In the genomic region with DNA sequence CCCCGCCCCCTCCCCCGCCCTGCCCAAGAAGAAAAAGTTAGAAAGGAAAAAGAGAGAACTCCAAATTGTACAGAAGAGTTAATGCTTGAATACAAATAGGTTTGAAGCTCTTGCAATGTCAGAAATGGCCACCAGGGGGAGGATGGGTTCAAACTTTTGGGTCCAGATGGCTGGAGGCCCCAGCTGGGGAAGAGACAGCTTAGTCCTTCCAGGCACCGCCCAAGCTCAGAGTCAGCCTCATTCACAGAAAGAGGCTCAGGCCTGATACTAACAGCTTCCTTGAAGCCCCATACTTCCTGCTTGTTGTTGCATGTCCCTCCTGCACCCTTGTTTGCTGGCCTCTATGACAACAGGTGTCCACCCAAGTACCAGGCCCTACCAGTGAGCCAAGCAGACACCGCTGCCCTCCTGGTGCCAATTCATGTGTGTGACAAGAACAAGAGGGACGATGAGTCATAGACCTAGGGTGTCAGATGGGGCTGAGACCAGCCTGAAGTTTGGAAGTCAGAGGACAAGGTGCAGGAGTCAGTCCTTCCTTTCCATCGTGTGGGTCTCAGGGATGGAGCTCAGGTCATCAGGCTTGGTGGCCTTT, we compare ENCODE assay signal across 8 mouse cellular contexts. TPM values are rescaled to one million over a fixed set of nuclear protein-coding genes. Genes with fewer than 3 reads are reported as not detected.
A peak's percentile ranks its signal among the peaks of the same experiment; 100 is the strongest.
DNase-seq lines count a peak whose midpoint lies in the region; ATAC-seq and TF ChIP-seq lines count a peak whose summit lies in the region.

No protein-coding gene starts in this region.

- H3K4me3 ChIP-seq in ES-Bruce4 (ENCODE audit: low read depth, low read length), result no peak overlapping the region
- H3K4me3 ChIP-seq in forebrain, embryonic 13.5 days, result no peak overlapping the region
- H3K4me3 ChIP-seq in liver, postnatal 0 days (ENCODE audit: low read depth, low read length), result no peak overlapping the region
- no peak overlapping the region for H3K4me3 ChIP-seq in neural tube, embryonic 15.5 days (replicated peaks)

- ATAC-seq in forebrain, embryonic 13.5 days, result peak; percentile 78
- peak; percentile 74 for ATAC-seq in liver, postnatal 0 days
- ATAC-seq in neural tube, embryonic 15.5 days (ENCODE audit: low FRiP score), result peak; percentile 63; the same call in 1 of the 2 replicates

- H3K27me3 ChIP-seq in ES-Bruce4 (ENCODE audit: control insufficient read depth, insufficient read depth, low read length, poor library complexity, severe bottlenecking), result no peaks in the 10 kb centered on the region
- H3K27me3 ChIP-seq in forebrain, embryonic 13.5 days, result no peaks in the 10 kb centered on the region
- no peaks in the 10 kb centered on the region for H3K27me3 ChIP-seq in liver, postnatal 0 days (ENCODE audit: insufficient read depth, low read length)
- no peaks in the 10 kb centered on the region for H3K27me3 ChIP-seq in neural tube, embryonic 15.5 days (replicated peaks)

- TF ChIP-seq POLR2A in ES-Bruce4 (IDR thresholded peaks at IDR 0.05; ENCODE audit: insufficient read depth, low read length), result no peak

- peak; percentile 73 for TF ChIP-seq CTCF in ES-Bruce4 (IDR thresholded peaks at IDR 0.05; ENCODE audit: low read depth, low read length)
- TF ChIP-seq CTCF in liver, postnatal 0 days (IDR thresholded peaks at IDR 0.05; ENCODE audit: low read depth), result peak; percentile 89

- intact Hi-C loops in heart, postnatal 25 days (cut with DNase I), result loop anchor here (1.0 to 5.0 kb wide), 3 partner anchors 87 to 259 kb away; no protein-coding TSS in a partner anchor

- H3K9ac ChIP-seq in ES-Bruce4 (ENCODE audit: low read depth, poor library complexity, severe bottlenecking), result no peak overlapping the region
- H3K9ac ChIP-seq in forebrain, embryonic 13.5 days, result 0 out of 2 replicates have a peak overlapping the region, but pooled peaks have one; percentile 8
- H3K9ac ChIP-seq in liver, postnatal 0 days (replicated peaks), result no peak overlapping the region
- H3K9ac ChIP-seq in neural tube, embryonic 15.5 days (replicated peaks), result no peak overlapping the region

- H3K4me1 ChIP-seq in ES-Bruce4 (ENCODE audit: control insufficient read depth, insufficient read depth, low read length), result peaks cover 7% of the 10 kb centered on the region
- H3K4me1 ChIP-seq in forebrain, embryonic 13.5 days, result peaks cover 8% of the 10 kb centered on the region
- peaks cover 10% of the 10 kb centered on the region for H3K4me1 ChIP-seq in liver, postnatal 0 days (ENCODE audit: insufficient read depth)
- peaks cover 7% of the 10 kb centered on the region for H3K4me1 ChIP-seq in neural tube, embryonic 15.5 days

- peak; percentile 93 for DNase-seq in c-Kit-positive CD71-positive TER-119-positive erythroid progenitor cells, embryonic 14.5 days (ENCODE audit: low spot score)
- peak; percentile 69 for DNase-seq in heart, postnatal 25 days (ENCODE audit: low spot score)
- peak; percentile 95 for DNase-seq in layer of hippocampus, adult 11-12 months (ENCODE audit: low spot score)
- DNase-seq in liver, postnatal 0 days, result peak; percentile 90
- peak; percentile 95 for DNase-seq in testis, postnatal 10 days (ENCODE audit: low spot score)

- no peaks in the 10 kb centered on the region for H3K36me3 ChIP-seq in ES-Bruce4 (ENCODE audit: control insufficient read depth, insufficient read depth, low read length, poor library complexity, severe bottlenecking)
- H3K36me3 ChIP-seq in forebrain, embryonic 13.5 days (ENCODE audit: poor library complexity, severe bottlenecking), result peaks cover 61% of the 10 kb centered on the region
- H3K36me3 ChIP-seq in liver, postnatal 0 days (replicated peaks; ENCODE audit: insufficient read depth, low read length), result peaks cover 12% of the 10 kb centered on the region
- H3K36me3 ChIP-seq in neural tube, embryonic 15.5 days, result peaks cover 39% of the 10 kb centered on the region

- no peak overlapping the region for H3K4me2 ChIP-seq in forebrain, embryonic 13.5 days
- H3K4me2 ChIP-seq in liver, postnatal 0 days (ENCODE audit: low read depth, low read length), result no peak overlapping the region; the same call in 1 of the 2 replicates
- no peak overlapping the region for H3K4me2 ChIP-seq in neural tube, embryonic 15.5 days

- no peak overlapping the region for H3K27ac ChIP-seq in ES-Bruce4 (ENCODE audit: insufficient read depth, low read length)
- peak overlapping the region; percentile 65 for H3K27ac ChIP-seq in forebrain, embryonic 13.5 days
- H3K27ac ChIP-seq in liver, postnatal 0 days (ENCODE audit: low read depth), result peak overlapping the region; percentile 62
- H3K27ac ChIP-seq in neural tube, embryonic 15.5 days (replicated peaks), result peak overlapping the region; percentile 54; the same call in 1 of the 2 replicates

- no peak for TF ChIP-seq EP300 in ES-Bruce4 (IDR thresholded peaks at IDR 0.05; ENCODE audit: insufficient read depth, low read depth, low read length)
- no peak for TF ChIP-seq EP300 in liver, postnatal 0 days (IDR thresholded peaks at IDR 0.05; ENCODE audit: low read depth)

- no peaks in the 10 kb centered on the region for H3K9me3 ChIP-seq in ES-Bruce4 (replicated peaks; ENCODE audit: control insufficient read depth, insufficient read depth, low read length, poor library complexity, severe bottlenecking)
- no peaks in the 10 kb centered on the region for H3K9me3 ChIP-seq in forebrain, embryonic 13.5 days (replicated peaks)
- H3K9me3 ChIP-seq in liver, postnatal 0 days (ENCODE audit: low read length), result no peaks in the 10 kb centered on the region
- no peaks in the 10 kb centered on the region for H3K9me3 ChIP-seq in neural tube, embryonic 15.5 days (replicated peaks)

- 45% methylated on average over 6 of the region's 6 CpGs for WGBS in forebrain, embryonic 13.5 days
- 44% methylated on average over 6 of the region's 6 CpGs for WGBS in liver, postnatal 0 days (ENCODE audit: insufficient replicate concordance)
- WGBS in neural tube, embryonic 15.5 days, result 45% methylated on average over 6 of the region's 6 CpGs

RNA-seq across cellular contexts. Expression of a gene that starts 8.6 kb away (rescaled TPM):
- polyA plus RNA-seq in ES-Bruce4 (2011; ENCODE audit: insufficient read depth, insufficient read length, low read depth, missing spikeins), result 24.6 and 28.0 TPM in 2 replicates
- polyA plus RNA-seq in forebrain, embryonic 13.5 days (2015; fragmentation: Nextera tagmentation; extraction: Ambion mirVana), result 1.7 and 2.0 TPM in 2 replicates
- 1 to 10 TPM; 1.5 to 2.2 TPM for total RNA-seq in heart, postnatal 25 days (2021)
- 7.2 and 7.6 TPM in 2 replicates for polyA plus RNA-seq in liver, postnatal 0 days (2015; fragmentation: Nextera tagmentation; extraction: Ambion mirVana)
- polyA plus RNA-seq in neural tube, embryonic 15.5 days (2015; fragmentation: Nextera tagmentation; extraction: Ambion mirVana), result 2.9 and 7.0 TPM in 2 replicates

RNA-seq across cellular contexts. Expression of a gene that starts 12.9 kb away (rescaled TPM):
- polyA plus RNA-seq in ES-Bruce4 (2011; ENCODE audit: insufficient read depth, insufficient read length, low read depth, missing spikeins), result 23.8 and 27.9 TPM in 2 replicates
- 51.0 and 52.9 TPM in 2 replicates for polyA plus RNA-seq in forebrain, embryonic 13.5 days (2015; fragmentation: Nextera tagmentation; extraction: Ambion mirVana)
- 10 to 100 TPM; 22.1 to 22.9 TPM for total RNA-seq in heart, postnatal 25 days (2021)
- polyA plus RNA-seq in liver, postnatal 0 days (2015; fragmentation: Nextera tagmentation; extraction: Ambion mirVana), result 25.1 and 26.9 TPM in 2 replicates
- 75.9 and 77.6 TPM in 2 replicates for polyA plus RNA-seq in neural tube, embryonic 15.5 days (2015; fragmentation: Nextera tagmentation; extraction: Ambion mirVana)

RNA-seq across cellular contexts. Expression of a gene that starts 13.6 kb away (rescaled TPM):
- polyA plus RNA-seq in ES-Bruce4 (2011; ENCODE audit: insufficient read depth, insufficient read length, low read depth, missing spikeins), result 28.1 and 30.5 TPM in 2 replicates
- polyA plus RNA-seq in forebrain, embryonic 13.5 days (2015; fragmentation: Nextera tagmentation; extraction: Ambion mirVana), result 86.3 and 86.9 TPM in 2 replicates
- 10 to 100 TPM; 80.0 to 80.2 TPM for total RNA-seq in heart, postnatal 25 days (2021)
- 20.5 and 22.7 TPM in 2 replicates for polyA plus RNA-seq in liver, postnatal 0 days (2015; fragmentation: Nextera tagmentation; extraction: Ambion mirVana)
- polyA plus RNA-seq in neural tube, embryonic 15.5 days (2015; fragmentation: Nextera tagmentation; extraction: Ambion mirVana), result 106 and 114 TPM in 2 replicates

RNA-seq across cellular contexts. Expression of a gene that starts 24.2 kb away (rescaled TPM):
- polyA plus RNA-seq in ES-Bruce4 (2011; ENCODE audit: insufficient read depth, insufficient read length, low read depth, missing spikeins), result not detected in 2 replicates
- polyA plus RNA-seq in forebrain, embryonic 13.5 days (2015; fragmentation: Nextera tagmentation; extraction: Ambion mirVana), result not detected in 2 replicates
- total RNA-seq in heart, postnatal 25 days (2021), result not detected
- not detected in 2 replicates for polyA plus RNA-seq in liver, postnatal 0 days (2015; fragmentation: Nextera tagmentation; extraction: Ambion mirVana)
- 0.78 and 0.88 TPM in 2 replicates for polyA plus RNA-seq in neural tube, embryonic 15.5 days (2015; fragmentation: Nextera tagmentation; extraction: Ambion mirVana)

RNA-seq across cellular contexts. Expression of a gene that starts 28.2 kb away (rescaled TPM):
- polyA plus RNA-seq in ES-Bruce4 (2011; ENCODE audit: insufficient read depth, insufficient read length, low read depth, missing spikeins), result 633 and 662 TPM in 2 replicates
- polyA plus RNA-seq in forebrain, embryonic 13.5 days (2015; fragmentation: Nextera tagmentation; extraction: Ambion mirVana), result 264 and 282 TPM in 2 replicates
- 100 to 1,000 TPM; 225 to 270 TPM for total RNA-seq in heart, postnatal 25 days (2021)
- polyA plus RNA-seq in liver, postnatal 0 days (2015; fragmentation: Nextera tagmentation; extraction: Ambion mirVana), result 82.0 and 88.6 TPM in 2 replicates
- 158 and 164 TPM in 2 replicates for polyA plus RNA-seq in neural tube, embryonic 15.5 days (2015; fragmentation: Nextera tagmentation; extraction: Ambion mirVana)
